Mouse (Mus musculus) C2C12 (cell line): ENCODE measurements at regions not wholly inside any gene's neighbourhood (a gene's known extent, or its start where the extent isn't known, plus 50 kb on each side); places are given as distances from the start of the nearest gene placed in this dataset.

Experiments
- CTCF ChIP-seq: IDR thresholded peaks from one replicate; pipeline ENCODE4 v1.5.1; 2011; ENCODE audit not compliant: control insufficient read depth, insufficient read depth, insufficient read length
- MYOG ChIP-seq: IDR thresholded peaks from one replicate; pipeline ENCODE4 v1.6.1; 2011; ENCODE audit not compliant: control insufficient read depth, insufficient read length; ENCODE audit errors: extremely low read depth
- USF1 ChIP-seq: IDR thresholded peaks from one replicate; pipeline ENCODE4 v1.6.1; 2011; ENCODE audit warnings: low read depth, mild to moderate bottlenecking, control low read depth, moderate library complexity

GRCm38 (mm10) chr13:71689187-71689586 is 274.3 kb downstream of the Irx1 start:
- TF ChIP-seq MYOG (no peak), CTCF (no peak), USF1 (no peak)
